Mouse (Mus musculus) liver, embryonic 12.5 days (tissue): Measurements from ENCODE around the gene Zfp398. TPM values are rescaled to one million over a fixed set of nuclear protein-coding genes. Genes with fewer than 3 reads are reported as not detected.
A peak's percentile ranks its signal among the peaks of the same experiment; 100 is the strongest.

Experiments
- ATAC-seq: fragments of 200-750 bp; cut with Nextera tagmentation; 2 replicates; pipeline ENCODE4 v1.8.0; 2017; ENCODE audit warnings: moderate number of reproducible peaks, mild to moderate bottlenecking, moderate library complexity
- H3K27ac ChIP-seq: fragments of 300-500 bp; sonication (generic); 2 replicates; pipeline ENCODE4 v1.5.1; 2016; ENCODE audit warnings: mild to moderate bottlenecking
- H3K27me3 ChIP-seq: fragments of 300-500 bp; sonication (generic); replicated peaks from 2 replicates; pipeline ENCODE4 v1.6.1; 2016; ENCODE audit warnings: mild to moderate bottlenecking, moderate library complexity
- H3K36me3 ChIP-seq: fragments of 300-500 bp; sonication (generic); 2 replicates; pipeline ENCODE4 v1.6.1; 2016; ENCODE audit warnings: mild to moderate bottlenecking, moderate library complexity
- H3K4me1 ChIP-seq: fragments of 300-500 bp; sonication (generic); 2 replicates; pipeline ENCODE4 v1.6.1; 2016
- H3K4me2 ChIP-seq: fragments of 300-500 bp; sonication (generic); 2 replicates; pipeline ENCODE4 v1.6.1; 2016; ENCODE audit warnings: mild to moderate bottlenecking, moderate library complexity
- H3K4me3 ChIP-seq: fragments of 300-500 bp; sonication (generic); 2 replicates; pipeline ENCODE4 v1.5.1; 2016; ENCODE audit warnings: mild to moderate bottlenecking, moderate library complexity
- H3K9ac ChIP-seq: fragments of 300-500 bp; sonication (generic); 2 replicates; pipeline ENCODE4 v1.6.1; 2016; ENCODE audit warnings: mild to moderate bottlenecking, moderate library complexity
- H3K9me3 ChIP-seq: fragments of 300-500 bp; sonication (generic); replicated peaks from 2 replicates; pipeline ENCODE4 v1.6.1; 2016; ENCODE audit warnings: mild to moderate bottlenecking, moderate library complexity
- WGBS: fragments of 180-500 bp; shearing (Covaris S2); methylation state at CpG from one replicate; pipeline ENCODE4 v1.1.7; 2016; ENCODE audit not compliant: insufficient replicate concordance; 5-methylcytosine and 5-hydroxymethylcytosine counted together
- polyA plus RNA-seq: library from polyadenylated mRNA; unstranded; fragments of >200 nt; fragmentation: Nextera tagmentation; extraction: Ambion mirVana; gene quantifications from 2 replicates; pipeline ENCODE4 v1.2.1, GENCODE M21; 2016

The Zfp398 gene
- polyA plus RNA-seq, 1 experiment from 2014 or later: 3.0 TPM

- Histone ChIP-seq H3K9ac (peak overlapping the region; percentile 91), H3K36me3 (peaks cover 29% of the 10 kb centered on the region), H3K4me2 (peak overlapping the region; percentile 91), H3K4me3 (peak overlapping the region; percentile 93), H3K9me3 (no peaks in the 10 kb centered on the region), H3K27ac (peak overlapping the region; percentile 96), H3K27me3 (no peaks in the 10 kb centered on the region), H3K4me1 (peaks cover 30% of the 10 kb centered on the region)
- WGBS: under 1% methylated on average over 65 of the region's 71 CpGs
- peak; percentile 93 for ATAC-seq
Observed at GRCm38 (mm10) chr6:47877461-47878132, 42.1 kb downstream of the Zfp398 start.

GRCm38 (mm10) chr6:47878133-47878514, 42.7 kb downstream of the Zfp398 start:
- Histone ChIP-seq H3K9ac (peak overlapping the region; percentile 91), H3K36me3 (peaks cover 34% of the 10 kb centered on the region), H3K27ac (peak overlapping the region; percentile 96), H3K4me1 (peaks cover 30% of the 10 kb centered on the region), H3K4me2 (peak overlapping the region; percentile 91), H3K27me3 (no peaks in the 10 kb centered on the region), H3K4me3 (peak overlapping the region; percentile 93), H3K9me3 (no peaks in the 10 kb centered on the region)
- WGBS: 2% methylated on average over 11 of the region's 11 CpGs
- peak; percentile 20; the same call in 1 of the 2 replicates for ATAC-seq

- H3K9me3 ChIP-seq: no peaks in the 10 kb centered on the region
- no peak for ATAC-seq
- H3K27ac ChIP-seq: 0 out of 2 replicates have a peak overlapping the region, but pooled peaks have one; percentile 96
- peak overlapping the region; percentile 93 for H3K4me3 ChIP-seq
- H3K4me1 ChIP-seq: peaks cover 30% of the 10 kb centered on the region
- H3K4me2 ChIP-seq: peak overlapping the region; percentile 91
- H3K36me3 ChIP-seq: peaks cover 39% of the 10 kb centered on the region
- WGBS: 55% methylated on average over 3 of the region's 3 CpGs
- H3K9ac ChIP-seq: peak overlapping the region; percentile 91
- H3K27me3 ChIP-seq: no peaks in the 10 kb centered on the region
Observed at GRCm38 (mm10) chr6:47878593-47878992, 43.1 kb downstream of the Zfp398 start.

GRCm38 (mm10) chr6:47879049-47879716, 43.7 kb downstream of the Zfp398 start:
- WGBS: 65% methylated on average over 4 of the region's 4 CpGs
- Histone ChIP-seq H3K4me2 (peak overlapping the region; percentile 91), H3K9ac (peak overlapping the region; percentile 91; the same call in 1 of the 2 replicates), H3K4me3 (peak overlapping the region; percentile 93; the same call in 1 of the 2 replicates), H3K27ac (no peak overlapping the region), H3K27me3 (no peaks in the 10 kb centered on the region), H3K4me1 (peaks cover 30% of the 10 kb centered on the region), H3K9me3 (no peaks in the 10 kb centered on the region), H3K36me3 (peaks cover 45% of the 10 kb centered on the region)
- ATAC-seq: no peak

- Histone ChIP-seq H3K4me3 (no peak overlapping the region), H3K4me1 (peaks cover 30% of the 10 kb centered on the region), H3K36me3 (peaks cover 55% of the 10 kb centered on the region), H3K4me2 (no peak overlapping the region), H3K27me3 (no peaks in the 10 kb centered on the region), H3K27ac (no peak overlapping the region), H3K9ac (no peak overlapping the region), H3K9me3 (no peaks in the 10 kb centered on the region)
- WGBS: 86% methylated on average over 10 of the region's 10 CpGs
- ATAC-seq: no peak
Observed at GRCm38 (mm10) chr6:47880166-47880565, 44.7 kb downstream of the Zfp398 start.

- no peak overlapping the region for H3K27ac ChIP-seq
- WGBS: 74% methylated on average over 8 of the region's 8 CpGs
- H3K36me3 ChIP-seq: peaks cover 88% of the 10 kb centered on the region
Observed at GRCm38 (mm10) chr6:47888812-47889383, 53.4 kb downstream of the Zfp398 start.

GRCm38 (mm10) chr6:47899416-47899815, 64.0 kb downstream of the Zfp398 start:
- Histone ChIP-seq H3K4me2 (no peak overlapping the region), H3K4me1 (no peaks in the 10 kb centered on the region), H3K9me3 (0 out of 2 replicates have a peak, but pooled peaks cover under 1% of the 10 kb centered on the region), H3K27me3 (no peaks in the 10 kb centered on the region), H3K27ac (no peak overlapping the region), H3K36me3 (peaks cover 71% of the 10 kb centered on the region), H3K9ac (no peak overlapping the region), H3K4me3 (no peak overlapping the region)
- ATAC-seq: no peak
- 80% methylated on average over 6 of the region's 6 CpGs for WGBS

More at GRCm38 (mm10) chr6:47888812-47889383, 53.4 kb downstream of the Zfp398 start:
- no peak for ATAC-seq
- Histone ChIP-seq H3K27me3 (no peaks in the 10 kb centered on the region), H3K9ac (no peak overlapping the region), H3K4me1 (no peaks in the 10 kb centered on the region), H3K4me3 (no peak overlapping the region), H3K4me2 (no peak overlapping the region), H3K9me3 (no peaks in the 10 kb centered on the region)

GRCm38 (mm10) chr6:47903587-47903986, 68.1 kb downstream of the Zfp398 start:
- no peak overlapping the region for H3K4me2 ChIP-seq
- no peak overlapping the region for H3K9ac ChIP-seq
- no peak overlapping the region for H3K4me3 ChIP-seq
- H3K36me3 ChIP-seq: peaks cover 87% of the 10 kb centered on the region
- H3K9me3 ChIP-seq: peaks cover 6% of the 10 kb centered on the region; the same call in 1 of the 2 replicates
- no peak overlapping the region for H3K27ac ChIP-seq
- no peaks in the 10 kb centered on the region for H3K27me3 ChIP-seq
- ATAC-seq: no peak
- no peaks in the 10 kb centered on the region for H3K4me1 ChIP-seq
- WGBS: 82% methylated on average over 4 of the region's 4 CpGs

- Histone ChIP-seq H3K9me3 (peaks cover 6% of the 10 kb centered on the region; the same call in 1 of the 2 replicates), H3K27ac (no peak overlapping the region), H3K4me1 (no peaks in the 10 kb centered on the region), H3K36me3 (peaks cover 79% of the 10 kb centered on the region), H3K27me3 (no peaks in the 10 kb centered on the region), H3K4me2 (no peak overlapping the region), H3K9ac (no peak overlapping the region), H3K4me3 (no peak overlapping the region)
- 86% methylated on average over 19 of the region's 19 CpGs for WGBS
- no peak for ATAC-seq
Observed at GRCm38 (mm10) chr6:47904361-47904760, 68.9 kb downstream of the Zfp398 start.

GRCm38 (mm10) chr6:47904917-47905695, 69.6 kb downstream of the Zfp398 start:
- no peaks in the 10 kb centered on the region for H3K4me1 ChIP-seq
- no peak overlapping the region for H3K4me2 ChIP-seq
- ATAC-seq: no peak
- H3K36me3 ChIP-seq: peaks cover 72% of the 10 kb centered on the region
- no peak overlapping the region for H3K27ac ChIP-seq
- H3K27me3 ChIP-seq: no peaks in the 10 kb centered on the region
- WGBS: 85% methylated on average over 44 of the region's 44 CpGs
- no peak overlapping the region for H3K9ac ChIP-seq
- no peak overlapping the region for H3K4me3 ChIP-seq
- H3K9me3 ChIP-seq: peaks cover 6% of the 10 kb centered on the region; the same call in 1 of the 2 replicates

GRCm38 (mm10) chr6:47906326-47906725, 70.9 kb downstream of the Zfp398 start:
- Histone ChIP-seq H3K27me3 (no peaks in the 10 kb centered on the region), H3K36me3 (peaks cover 60% of the 10 kb centered on the region), H3K4me3 (no peak overlapping the region), H3K4me2 (no peak overlapping the region), H3K9me3 (peaks cover 6% of the 10 kb centered on the region; the same call in 1 of the 2 replicates), H3K27ac (no peak overlapping the region), H3K4me1 (no peaks in the 10 kb centered on the region), H3K9ac (no peak overlapping the region)
- WGBS: 84% methylated on average over 5 of the region's 5 CpGs
- ATAC-seq: no peak
